Mouse (Mus musculus) left cerebral cortex, adult 8-10 months (tissue): ENCODE measurements around the gene Pdxp. TPM values are rescaled to one million over a fixed set of nuclear protein-coding genes. Genes with fewer than 3 reads are reported as not detected.
A peak's percentile ranks its signal among the peaks of the same experiment; 100 is the strongest.

Source experiments
- DNase-seq, 2 experiments: peaks; one replicate each; pipeline ENCODE4 v3.0.0; 2022; ENCODE audit warnings: low spot score in 2 of 2
- total RNA-seq, 4 experiments: library from RNA; stranded (reverse); gene quantifications; 2 replicates each; pipeline ENCODE4 v1.2.4; 2022

Gene Pdxp
- total RNA-seq, 4 experiments from 2014 or later: 157 to 176 (median 166) TPM

GRCm38 (mm10) chr15:78899409-78899739 lies 14.3 kb upstream of the Pdxp start, which contains the start of gene Gm49510:
Gene Gm49510 (plus strand): TSS chr15:78899667.
- DNase-seq: no peak

- DNase-seq: peak in 1 of 2 experiments; percentile 30
Measured at GRCm38 (mm10) chr15:78899740-78900584, 13.8 kb upstream of the Pdxp start, which contains the start of gene Sh3bp1. Gene Sh3bp1 (plus strand): TSS chr15:78899768.

- DNase-seq: no peak
Measured at GRCm38 (mm10) chr15:78900585-78901421, 12.9 kb upstream of the Pdxp start.

GRCm38 (mm10) chr15:78901422-78901789 lies 12.3 kb upstream of the Pdxp start:
- DNase-seq: no peak

GRCm38 (mm10) chr15:78903243-78903642 lies 10.5 kb upstream of the Pdxp start:
- DNase-seq: no peak

- DNase-seq: no peak
Measured at GRCm38 (mm10) chr15:78908399-78908798, 5.3 kb upstream of the Pdxp start.

- DNase-seq: no peak
Measured at GRCm38 (mm10) chr15:78908982-78909381, 4.7 kb upstream of the Pdxp start.

GRCm38 (mm10) chr15:78912040-78912439 lies 1.7 kb upstream of the Pdxp start:
- no peak for DNase-seq

GRCm38 (mm10) chr15:78914091-78914822 lies 538 bp downstream of the Pdxp start:
- DNase-seq: no peak

- no peak for DNase-seq
Measured at GRCm38 (mm10) chr15:78914823-78915659, 1.3 kb downstream of the Pdxp start.

GRCm38 (mm10) chr15:78915660-78916017 lies 1.9 kb downstream of the Pdxp start:
- peak in 1 of 2 experiments; percentile 77 for DNase-seq

GRCm38 (mm10) chr15:78916052-78916826 lies 2.5 kb downstream of the Pdxp start:
- DNase-seq: no peak

- DNase-seq: no peak
Measured at GRCm38 (mm10) chr15:78918126-78918525, 4.4 kb downstream of the Pdxp start.

GRCm38 (mm10) chr15:78919914-78920313 lies 6.2 kb downstream of the Pdxp start:
- DNase-seq: no peak

- DNase-seq: no peak
Measured at GRCm38 (mm10) chr15:78922700-78923099, 9.0 kb downstream of the Pdxp start.

- DNase-seq: no peak
Measured at GRCm38 (mm10) chr15:78923585-78923984, 9.9 kb downstream of the Pdxp start.

- no peak for DNase-seq
Measured at GRCm38 (mm10) chr15:78925129-78925528, 11.4 kb downstream of the Pdxp start.

- no peak for DNase-seq
Measured at GRCm38 (mm10) chr15:78926021-78926919, 12.6 kb downstream of the Pdxp start, which contains the start of gene Lgals1. Gene Lgals1 (plus strand): TSS chr15:78926725.
